Mouse (Mus musculus): ENCODE data around the gene Olfr1270.
"Not testable (repeated sequence)": the region's sequence is repeated elsewhere in the genome, so short reads cannot be mapped to it uniquely, and the experiment has no call there.

Olfr1270 gene

GRCm38 (mm10) chr2:90152991-90153390 is at the start of gene Olfr1270:
Gene Olfr1270, minus strand, starts transcription at chr2:90153091.
- no peak for DNase-seq

GRCm38 (mm10) chr2:90199606-90200005 is 46.7 kb upstream of the Olfr1270 start:
- not testable (repeated sequence) for DNase-seq

GRCm38 (mm10) chr2:90195285-90195684 is 42.4 kb upstream of the Olfr1270 start:
- not testable (repeated sequence) for DNase-seq

GRCm38 (mm10) chr2:90194750-90195149 is 41.9 kb upstream of the Olfr1270 start:
- not testable (repeated sequence) for DNase-seq

GRCm38 (mm10) chr2:90187082-90187481 is 34.2 kb upstream of the Olfr1270 start:
- not testable (repeated sequence) for DNase-seq

- not testable (repeated sequence) for DNase-seq
These were observed 33.2 kb upstream of the Olfr1270 start for GRCm38 (mm10) chr2:90186082-90186481.

- no peak for DNase-seq
These were observed 1.0 kb upstream of the Olfr1270 start for GRCm38 (mm10) chr2:90153916-90154315.

- no peak for DNase-seq
These were observed 10.7 kb downstream of the Olfr1270 start, which contains the start of gene Olfr32 for GRCm38 (mm10) chr2:90142196-90142595. Gene Olfr32, minus strand, starts transcription at chr2:90142296.

- DNase-seq: no peak
These were observed 31.6 kb downstream of the Olfr1270 start, which contains the start of gene Olfr1269 for GRCm38 (mm10) chr2:90121312-90121711. Gene Olfr1269, minus strand, starts transcription at chr2:90121412.

Measured in lung, postnatal 36 days (tissue).